ENCODE assay signal across 13 mouse cellular contexts in the genomic region with DNA sequence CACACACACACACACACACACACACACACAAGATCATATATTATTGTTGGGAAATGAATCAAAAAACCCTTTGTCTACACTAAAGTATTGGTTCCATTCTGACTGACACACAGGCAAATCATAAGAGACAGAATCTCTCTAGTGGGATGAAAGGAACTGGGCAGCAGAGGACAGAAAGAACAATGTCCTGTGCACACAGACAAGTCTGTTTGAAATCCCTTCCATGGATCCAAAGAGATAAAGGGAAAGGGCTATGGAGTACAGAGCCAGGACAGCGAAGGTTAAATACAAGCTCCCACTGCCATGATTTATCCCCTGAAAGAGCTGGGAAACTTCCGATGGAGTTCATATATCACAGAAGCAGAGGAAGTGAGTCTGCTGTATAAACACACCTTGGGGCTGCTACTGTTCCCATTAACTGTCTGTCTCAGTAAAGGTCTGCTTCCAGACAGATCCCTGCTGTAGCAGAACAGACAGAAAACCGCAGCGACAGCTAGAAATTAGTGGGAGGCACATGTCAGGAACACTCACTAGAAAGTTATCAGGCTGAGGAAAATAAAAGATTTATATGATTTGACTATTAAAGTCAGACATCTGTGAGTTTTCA.
DNase-seq lines count a peak whose midpoint lies in the region; ATAC-seq and TF ChIP-seq lines count a peak whose summit lies in the region.
"Had no signal": no experiment of that assay in that cellular context is flagged by ENCODE, and none has a peak within 500 bp of the region (broad histone marks: within the 10 kb centered on the region; RNA-seq: fewer than 3 reads in every experiment).

No protein-coding gene starts in this region.

- intact Hi-C loops in heart, adult 2 months (cut with DNase I): loop anchor here (10.0 kb wide), 1 partner anchor 317 kb away; a partner anchor contains a TSS

- TF ChIP-seq CTCF in heart, adult 2 months (IDR thresholded peaks at IDR 0.05): no peak

- H3K27me3 ChIP-seq in heart, embryonic 15.5 days: no peaks in the 10 kb centered on the region
- H3K27me3 ChIP-seq in heart, adult 2 months (ENCODE audit: control insufficient read depth, insufficient read depth, low read length): no peaks in the 10 kb centered on the region
- no peaks in the 10 kb centered on the region for H3K27me3 ChIP-seq in midbrain, embryonic 11.5 days (ENCODE audit: control insufficient read depth, insufficient read depth, low read length)
- H3K27me3 ChIP-seq in midbrain, embryonic 14.5 days (ENCODE audit: control insufficient read depth, insufficient read depth, low read length): no peaks in the 10 kb centered on the region
- H3K27me3 ChIP-seq in limb, embryonic 10.5 days (ENCODE audit: low read depth, poor library complexity, severe bottlenecking): no peaks in the 10 kb centered on the region
- H3K27me3 ChIP-seq: hindbrain, embryonic 13.5 days; liver, embryonic 12.5 days had no signal

- no peak for ATAC-seq in heart, embryonic 15.5 days (replicated peaks; ENCODE audit: insufficient number of reproducible peaks, insufficient read depth, low FRiP score, low read depth)
- 0 out of 2 replicates have a peak, but pooled peaks have one; percentile 50 for ATAC-seq in midbrain, embryonic 11.5 days (ENCODE audit: low FRiP score)
- ATAC-seq in midbrain, embryonic 14.5 days (ENCODE audit: low FRiP score, low TSS enrichment): no peak
- ATAC-seq: intestine, postnatal 0 days; liver, embryonic 12.5 days; lung, postnatal 0 days had no signal

- H3K27ac ChIP-seq in heart, embryonic 15.5 days: peak overlapping the region; percentile 2; the same call in 1 of the 2 replicates
- no peak overlapping the region for H3K27ac ChIP-seq in heart, adult 2 months
- no peak overlapping the region for H3K27ac ChIP-seq in midbrain, embryonic 11.5 days (ENCODE audit: low read depth, low read length)
- H3K27ac ChIP-seq in midbrain, embryonic 14.5 days (replicated peaks; ENCODE audit: low read depth, low read length): no peak overlapping the region
- no peak overlapping the region for H3K27ac ChIP-seq in limb, embryonic 10.5 days
- H3K27ac ChIP-seq: hindbrain, embryonic 13.5 days; liver, embryonic 12.5 days had no signal

- no peak for DNase-seq in heart, adult 2 months
- DNase-seq in midbrain, embryonic 11.5 days (ENCODE audit: low spot score, missing footprints): no peak
- no peak for DNase-seq in midbrain, embryonic 14.5 days
- DNase-seq in embryo, embryonic 11 days: peak; percentile 53
- DNase-seq in limb, embryonic 10.5 days (ENCODE audit: low spot score): peak; percentile 29
- DNase-seq in frontal cortex, adult 2 months (ENCODE audit: extremely low spot score in 1 of 2, low spot score in 1 of 2): no peak
- DNase-seq: adrenal gland, postnatal 14 days; thymus, adult 18-20 months had no signal

- TF ChIP-seq EP300 in heart, adult 2 months (IDR thresholded peaks at IDR 0.05; ENCODE audit: insufficient read depth, low read depth, low read length): no peak

- no peak overlapping the region for H3K4me3 ChIP-seq in heart, embryonic 15.5 days
- no peak overlapping the region for H3K4me3 ChIP-seq in heart, adult 2 months
- no peak overlapping the region for H3K4me3 ChIP-seq in midbrain, embryonic 11.5 days (ENCODE audit: low read depth, low read length)
- H3K4me3 ChIP-seq in midbrain, embryonic 14.5 days (replicated peaks; ENCODE audit: low read depth, low read length): no peak overlapping the region
- H3K4me3 ChIP-seq in limb, embryonic 10.5 days: no peak overlapping the region
- H3K4me3 ChIP-seq: hindbrain, embryonic 13.5 days; liver, embryonic 12.5 days had no signal

- no peaks in the 10 kb centered on the region for H3K36me3 ChIP-seq in heart, embryonic 15.5 days
- H3K36me3 ChIP-seq in heart, adult 2 months (ENCODE audit: control insufficient read depth, insufficient read depth, low read length): no peaks in the 10 kb centered on the region
- H3K36me3 ChIP-seq in midbrain, embryonic 11.5 days (ENCODE audit: control insufficient read depth, insufficient read depth, low read length): no peaks in the 10 kb centered on the region
- no peaks in the 10 kb centered on the region for H3K36me3 ChIP-seq in midbrain, embryonic 14.5 days (ENCODE audit: control insufficient read depth, insufficient read depth, low read length)
- H3K36me3 ChIP-seq in limb, embryonic 10.5 days: no peaks in the 10 kb centered on the region
- H3K36me3 ChIP-seq: hindbrain, embryonic 13.5 days; liver, embryonic 12.5 days had no signal

- no peak for TF ChIP-seq POLR2A in heart, adult 2 months (IDR thresholded peaks at IDR 0.05; ENCODE audit: insufficient read depth, low read depth, low read length)

- no peak overlapping the region for H3K9ac ChIP-seq in heart, embryonic 15.5 days
- no peak overlapping the region for H3K9ac ChIP-seq in heart, adult 2 months (ENCODE audit: low read depth, low read length)
- no peak overlapping the region for H3K9ac ChIP-seq in midbrain, embryonic 11.5 days (ENCODE audit: low read length)
- no peak overlapping the region for H3K9ac ChIP-seq in midbrain, embryonic 14.5 days (replicated peaks; ENCODE audit: low read length)
- H3K9ac ChIP-seq: hindbrain, embryonic 13.5 days; liver, embryonic 12.5 days had no signal

- no peaks in the 10 kb centered on the region for H3K9me3 ChIP-seq in heart, embryonic 15.5 days (replicated peaks)
- H3K9me3 ChIP-seq in midbrain, embryonic 11.5 days (ENCODE audit: control insufficient read depth, low read length): no peaks in the 10 kb centered on the region
- H3K9me3 ChIP-seq in midbrain, embryonic 14.5 days (ENCODE audit: control insufficient read depth, low read length): no peaks in the 10 kb centered on the region
- H3K9me3 ChIP-seq in limb, embryonic 10.5 days (replicated peaks): no peaks in the 10 kb centered on the region
- H3K9me3 ChIP-seq: hindbrain, embryonic 13.5 days; liver, embryonic 12.5 days had no signal

- 15% methylated on average over 4 of the region's 4 CpGs for WGBS in heart, embryonic 15.5 days
- 21% methylated on average over 4 of the region's 4 CpGs for WGBS in heart, adult 2 months
- WGBS in midbrain, embryonic 11.5 days: 46% methylated on average over 4 of the region's 4 CpGs
- WGBS in midbrain, embryonic 14.5 days: 31% methylated on average over 4 of the region's 4 CpGs
- 26% methylated on average over 4 of the region's 4 CpGs for WGBS in limb, embryonic 10.5 days

- no peak overlapping the region for H3K4me2 ChIP-seq in heart, embryonic 15.5 days
- H3K4me2 ChIP-seq in midbrain, embryonic 11.5 days: no peak overlapping the region
- H3K4me2 ChIP-seq in midbrain, embryonic 14.5 days (ENCODE audit: low read length): no peak overlapping the region
- H3K4me2 ChIP-seq: hindbrain, embryonic 13.5 days; liver, embryonic 12.5 days had no signal

- peaks cover 8% of the 10 kb centered on the region for H3K4me1 ChIP-seq in heart, embryonic 15.5 days (replicated peaks)
- H3K4me1 ChIP-seq in heart, adult 2 months (ENCODE audit: control insufficient read depth, insufficient read depth, low read length): no peaks in the 10 kb centered on the region
- H3K4me1 ChIP-seq in midbrain, embryonic 11.5 days (ENCODE audit: control insufficient read depth, insufficient read depth, low read length): peaks cover 7% of the 10 kb centered on the region
- H3K4me1 ChIP-seq in midbrain, embryonic 14.5 days (ENCODE audit: control insufficient read depth, insufficient read depth, low read length): peaks cover 5% of the 10 kb centered on the region; the same call in 1 of the 2 replicates
- H3K4me1 ChIP-seq in limb, embryonic 10.5 days: peaks cover 6% of the 10 kb centered on the region; the same call in 1 of the 2 replicates
- H3K4me1 ChIP-seq: liver, embryonic 12.5 days had no signal

- H3K79me2 ChIP-seq in heart, adult 2 months (replicated peaks; ENCODE audit: control insufficient read depth, insufficient read depth, low read length): no peaks in the 10 kb centered on the region

Comparison
In these comparisons a context has a peak if more than half of its experiments do, and no peak if none do; other contexts are left out.
1. DNase-seq: peak in embryo, embryonic 11 days (single experiment) and limb, embryonic 10.5 days (single experiment); none in heart, adult 2 months (0 of 2), midbrain, embryonic 11.5 days (single experiment), midbrain, embryonic 14.5 days (single experiment) and frontal cortex, adult 2 months (0 of 2).